Mouse (Mus musculus) midbrain, embryonic 13.5 days (tissue): ENCODE measurements around the gene Zfp831. TPM values are rescaled to one million over a fixed set of nuclear protein-coding genes. Genes with fewer than 3 reads are reported as not detected.

Experiments used
- ATAC-seq: fragments of 200-750 bp; cut with Nextera tagmentation; 2 replicates; pipeline ENCODE4 v1.8.0; 2017; ENCODE audit warnings: mild to moderate bottlenecking, moderate TSS enrichment, moderate library complexity
- H3K27ac ChIP-seq: fragments of 300-500 bp; sonication (generic); 2 replicates; pipeline ENCODE4 v1.5.1; 2015; ENCODE audit warnings: inconsistent platforms, mild to moderate bottlenecking, moderate library complexity
- H3K27me3 ChIP-seq: fragments of 300-500 bp; sonication (generic); 2 replicates; pipeline ENCODE4 v1.6.1; 2015; ENCODE audit warnings: mild to moderate bottlenecking, inconsistent platforms
- H3K36me3 ChIP-seq: fragments of 300-500 bp; sonication (generic); 2 replicates; pipeline ENCODE4 v1.6.1; 2015; ENCODE audit warnings: mild to moderate bottlenecking, inconsistent platforms
- H3K4me1 ChIP-seq: fragments of 300-500 bp; sonication (generic); replicated peaks from 2 replicates; pipeline ENCODE4 v1.6.1; 2015; ENCODE audit warnings: inconsistent platforms
- H3K4me2 ChIP-seq: fragments of 300-500 bp; sonication (generic); replicated peaks from 2 replicates; pipeline ENCODE4 v1.6.1; 2015; ENCODE audit warnings: moderate library complexity, mild to moderate bottlenecking, inconsistent platforms
- H3K4me3 ChIP-seq: fragments of 300-500 bp; sonication (generic); replicated peaks from 2 replicates; pipeline ENCODE4 v1.5.1; 2015; ENCODE audit warnings: mild to moderate bottlenecking, inconsistent platforms
- H3K9ac ChIP-seq: fragments of 300-500 bp; sonication (generic); replicated peaks from 2 replicates; pipeline ENCODE4 v1.6.1; 2015; ENCODE audit warnings: mild to moderate bottlenecking, inconsistent platforms
- H3K9me3 ChIP-seq: fragments of 300-500 bp; sonication (generic); 2 replicates; pipeline ENCODE4 v1.6.1; 2016; ENCODE audit warnings: mild to moderate bottlenecking, inconsistent platforms
- WGBS: fragments of 180-500 bp; shearing (Covaris S2); methylation state at CpG from one replicate; pipeline ENCODE4 v1.1.7; 2015; 5-methylcytosine and 5-hydroxymethylcytosine counted together
- polyA plus RNA-seq: library from polyadenylated mRNA; unstranded; fragments of >200 nt; fragmentation: Nextera tagmentation; extraction: Ambion mirVana; gene quantifications from 2 replicates; pipeline ENCODE4 v1.2.1, GENCODE M21; 2015

The Zfp831 gene
- polyA plus RNA-seq, 1 experiment from 2014 or later: 0.01 TPM

GRCm38 (mm10) chr2:174754231-174754630 lies 110.9 kb downstream of the Zfp831 start:
- Histone ChIP-seq H3K9me3 (no peaks in the 10 kb centered on the region), H3K4me2 (no peak overlapping the region)

GRCm38 (mm10) chr2:174759189-174759588 lies 115.9 kb downstream of the Zfp831 start:
- Histone ChIP-seq H3K4me3 (no peak overlapping the region), H3K27ac (no peak overlapping the region), H3K27me3 (peaks cover 29% of the 10 kb centered on the region), H3K4me2 (no peak overlapping the region), H3K4me1 (peaks cover 8% of the 10 kb centered on the region), H3K9me3 (no peaks in the 10 kb centered on the region), H3K9ac (no peak overlapping the region), H3K36me3 (no peaks in the 10 kb centered on the region)
- 79% methylated on average over 4 of the region's 4 CpGs for WGBS
- no peak for ATAC-seq

More at GRCm38 (mm10) chr2:174754231-174754630, 110.9 kb downstream of the Zfp831 start:
- no peak overlapping the region for H3K4me3 ChIP-seq
- no peak overlapping the region for H3K27ac ChIP-seq
- no peak overlapping the region for H3K9ac ChIP-seq
- no peaks in the 10 kb centered on the region for H3K36me3 ChIP-seq
- ATAC-seq: no peak
- H3K27me3 ChIP-seq: no peaks in the 10 kb centered on the region
- no peaks in the 10 kb centered on the region for H3K4me1 ChIP-seq
- 100% methylated on average over 1 of the region's 1 CpGs for WGBS

Other genes with a start within 250 kb of the Zfp831 start
- gene Nelfcd, start 227.7 kb upstream of the Zfp831 start, polyA plus RNA-seq: 123 and 136 TPM in 2 replicates
- gene Ctsz, start 204.5 kb upstream of the Zfp831 start, polyA plus RNA-seq: 66.1 and 74.5 TPM in 2 replicates
- 0.98 and 1.5 TPM in 2 replicates for gene Tubb1, start 192.8 kb upstream of the Zfp831 start, polyA plus RNA-seq
- gene Atp5e, start 179.4 kb upstream of the Zfp831 start, polyA plus RNA-seq: 768 and 784 TPM in 2 replicates
- 108 and 115 TPM in 2 replicates for gene Prelid3b, start 170.5 kb upstream of the Zfp831 start, polyA plus RNA-seq
- 4.9 and 6.7 TPM in 2 replicates for gene Edn3, start 117.1 kb downstream of the Zfp831 start, polyA plus RNA-seq